Mouse (Mus musculus): Measurements from ENCODE around the gene Mmp21. TPM values are rescaled to one million over a fixed set of nuclear protein-coding genes. Genes with fewer than 3 reads are reported as not detected.

The Mmp21 gene
- polyA plus RNA-seq (2016; fragmentation: Nextera tagmentation; extraction: Ambion mirVana), result not detected in 2 replicates

DNA sequence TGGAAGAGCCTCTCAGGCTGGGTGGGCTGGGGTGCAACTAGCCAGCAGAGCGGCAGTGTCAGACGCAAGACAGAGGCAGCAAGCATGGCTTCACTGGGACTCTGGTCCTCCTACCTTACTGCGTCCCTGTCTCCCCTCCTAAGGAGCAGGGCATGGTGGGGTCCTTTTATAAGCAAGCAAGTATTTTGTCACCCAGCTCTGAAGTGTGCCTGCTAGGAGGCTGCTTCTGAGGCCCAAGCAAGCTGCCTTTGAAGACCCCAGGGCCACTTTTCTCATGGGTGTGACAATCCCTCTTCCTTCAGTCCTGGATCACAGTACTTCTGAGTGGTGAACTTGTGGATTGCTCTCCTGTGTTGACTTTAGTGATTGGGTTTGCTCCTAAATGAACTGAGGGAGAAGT is at the start of gene Mmp21:
TSS of gene Mmp21 (minus strand) at position 101 of the 400 bp plus-strand sequence.
- Histone ChIP-seq H3K9me3 (peaks cover 5% of the 10 kb centered on the region; the same call in 1 of the 2 replicates), H3K4me1 (replicated peaks) (no peaks in the 10 kb centered on the region), H3K4me3 (replicated peaks) (no peak within 1 kb of the TSS), H3K27me3 (no peaks in the 10 kb centered on the region), H3K36me3 (peaks cover 9% of the 10 kb centered on the region; the same call in 1 of the 2 replicates), H3K27ac (no peak within 1 kb of the TSS), H3K9ac (replicated peaks) (no peak within 1 kb of the TSS), H3K4me2 (no peak within 1 kb of the TSS)
- 49% methylated on average over 3 of the region's 3 CpGs for WGBS
- no peak for ATAC-seq (ENCODE audit: insufficient number of reproducible peaks, insufficient read depth, low FRiP score, low TSS enrichment, low read depth)

DNA sequence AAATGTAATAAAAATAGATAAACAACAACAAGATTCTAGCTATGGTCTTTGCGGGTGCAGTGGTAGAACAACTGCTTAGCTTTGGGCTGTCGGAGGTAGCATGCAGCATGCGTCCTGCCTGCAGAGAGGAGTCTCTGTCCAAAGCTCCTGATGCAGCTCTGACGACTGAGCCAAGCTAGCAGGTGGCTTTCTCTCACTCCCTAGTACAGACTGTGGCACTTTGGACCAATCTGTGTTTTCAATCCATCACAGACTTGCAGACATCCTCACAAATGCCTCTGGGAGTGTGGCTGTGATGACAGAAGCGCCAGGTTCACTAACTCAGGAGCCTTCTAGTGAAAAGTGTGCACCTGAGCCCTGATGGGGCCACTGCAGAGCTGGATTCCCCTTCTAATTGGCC is 49.5 kb upstream of the Mmp21 start:
- 81% methylated on average over 5 of the region's 5 CpGs for WGBS
- H3K27me3 ChIP-seq, result no peaks in the 10 kb centered on the region
- H3K9ac ChIP-seq (replicated peaks), result no peak overlapping the region
- H3K9me3 ChIP-seq, result no peaks in the 10 kb centered on the region
- peaks cover 8% of the 10 kb centered on the region; the same call in 1 of the 2 replicates for H3K36me3 ChIP-seq
- no peak overlapping the region for H3K4me2 ChIP-seq
- no peak for ATAC-seq (ENCODE audit: insufficient number of reproducible peaks, insufficient read depth, low FRiP score, low TSS enrichment, low read depth)
- H3K27ac ChIP-seq, result no peak overlapping the region
- no peak overlapping the region for H3K4me3 ChIP-seq (replicated peaks)
- peaks cover 5% of the 10 kb centered on the region; the same call in 1 of the 2 replicates for H3K4me1 ChIP-seq (replicated peaks)

- peaks cover 27% of the 10 kb centered on the region for H3K36me3 ChIP-seq
These were observed 47.2 kb upstream of the Mmp21 start for GRCm38 (mm10) chr7:133727027-133727426.

GRCm38 (mm10) chr7:133725571-133725970 is 45.7 kb upstream of the Mmp21 start:
- WGBS, result 68% methylated on average over 10 of the region's 10 CpGs
- peaks cover 11% of the 10 kb centered on the region for H3K4me1 ChIP-seq (replicated peaks)
- H3K27ac ChIP-seq, result no peak overlapping the region

More at GRCm38 (mm10) chr7:133727027-133727426, 47.2 kb upstream of the Mmp21 start:
- Histone ChIP-seq H3K27ac (no peak overlapping the region), H3K9ac (replicated peaks) (0 out of 2 replicates have a peak overlapping the region, but pooled peaks have one; percentile 9), H3K9me3 (no peaks in the 10 kb centered on the region), H3K4me3 (replicated peaks) (no peak overlapping the region), H3K4me2 (no peak overlapping the region), H3K4me1 (replicated peaks) (peaks cover 11% of the 10 kb centered on the region), H3K27me3 (no peaks in the 10 kb centered on the region)
- no peak for ATAC-seq (ENCODE audit: insufficient number of reproducible peaks, insufficient read depth, low FRiP score, low TSS enrichment, low read depth)
- WGBS, result 75% methylated on average over 6 of the region's 6 CpGs

GRCm38 (mm10) chr7:133724844-133725243 is 45.0 kb upstream of the Mmp21 start:
- peaks cover 48% of the 10 kb centered on the region for H3K36me3 ChIP-seq
- 72% methylated on average over 10 of the region's 10 CpGs for WGBS

More at GRCm38 (mm10) chr7:133725571-133725970, 45.7 kb upstream of the Mmp21 start:
- no peaks in the 10 kb centered on the region for H3K9me3 ChIP-seq
- H3K36me3 ChIP-seq, result peaks cover 41% of the 10 kb centered on the region
- ATAC-seq (ENCODE audit: insufficient number of reproducible peaks, insufficient read depth, low FRiP score, low TSS enrichment, low read depth), result no peak
- H3K27me3 ChIP-seq, result no peaks in the 10 kb centered on the region
- H3K9ac ChIP-seq (replicated peaks), result no peak overlapping the region
- H3K4me2 ChIP-seq, result no peak overlapping the region
- H3K4me3 ChIP-seq (replicated peaks), result no peak overlapping the region

DNA sequence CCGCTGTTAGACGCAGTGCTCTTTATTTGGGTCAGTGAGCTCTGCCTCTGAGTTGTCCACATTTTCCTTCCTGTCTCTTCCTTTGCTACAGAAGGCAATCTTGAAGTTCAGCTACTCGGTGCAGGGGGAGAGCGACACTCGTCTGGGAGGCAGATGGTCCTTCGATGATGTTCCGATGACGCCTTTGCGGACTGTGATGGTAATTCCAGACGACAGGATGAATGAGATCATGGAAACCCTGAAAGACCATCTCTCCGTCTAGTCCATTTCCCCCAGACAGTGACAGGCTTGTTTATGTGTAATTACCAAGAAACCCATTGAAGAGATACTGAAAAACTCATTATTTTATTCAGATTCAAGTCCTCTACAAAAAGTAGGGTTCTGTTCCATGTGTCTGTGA is 40.8 kb upstream of the Mmp21 start:
- ATAC-seq (ENCODE audit: insufficient number of reproducible peaks, insufficient read depth, low FRiP score, low TSS enrichment, low read depth), result no peak
- no peaks in the 10 kb centered on the region for H3K27me3 ChIP-seq
- H3K9ac ChIP-seq (replicated peaks), result no peak overlapping the region
- H3K4me1 ChIP-seq (replicated peaks), result peaks cover 11% of the 10 kb centered on the region
- H3K4me3 ChIP-seq (replicated peaks), result no peak overlapping the region
- peaks cover 90% of the 10 kb centered on the region for H3K36me3 ChIP-seq
- H3K9me3 ChIP-seq, result no peaks in the 10 kb centered on the region
- WGBS, result 91% methylated on average over 11 of the region's 11 CpGs
- H3K27ac ChIP-seq, result no peak overlapping the region
- no peak overlapping the region for H3K4me2 ChIP-seq

More at GRCm38 (mm10) chr7:133724844-133725243, 45.0 kb upstream of the Mmp21 start:
- H3K9ac ChIP-seq (replicated peaks), result no peak overlapping the region
- H3K9me3 ChIP-seq, result no peaks in the 10 kb centered on the region
- H3K27ac ChIP-seq, result no peak overlapping the region
- H3K4me2 ChIP-seq, result no peak overlapping the region
- peaks cover 11% of the 10 kb centered on the region for H3K4me1 ChIP-seq (replicated peaks)
- H3K27me3 ChIP-seq, result no peaks in the 10 kb centered on the region
- no peak for ATAC-seq (ENCODE audit: insufficient number of reproducible peaks, insufficient read depth, low FRiP score, low TSS enrichment, low read depth)
- H3K4me3 ChIP-seq (replicated peaks), result no peak overlapping the region

GRCm38 (mm10) chr7:133718580-133718979 is 38.7 kb upstream of the Mmp21 start:
- Histone ChIP-seq H3K4me3 (replicated peaks) (no peak overlapping the region), H3K36me3 (peaks cover 99% of the 10 kb centered on the region), H3K4me1 (replicated peaks) (no peaks in the 10 kb centered on the region), H3K27ac (no peak overlapping the region), H3K27me3 (no peaks in the 10 kb centered on the region), H3K9me3 (no peaks in the 10 kb centered on the region), H3K9ac (replicated peaks) (no peak overlapping the region), H3K4me2 (no peak overlapping the region)
- 93% methylated on average over 1 of the region's 1 CpGs for whole genome bisulfite sequencing
- ATAC-seq (ENCODE audit: insufficient number of reproducible peaks, insufficient read depth, low FRiP score, low TSS enrichment, low read depth), result no peak

GRCm38 (mm10) chr7:133715387-133715786 is 35.5 kb upstream of the Mmp21 start:
- Histone ChIP-seq H3K27me3 (no peaks in the 10 kb centered on the region), H3K4me1 (replicated peaks) (no peaks in the 10 kb centered on the region), H3K4me2 (no peak overlapping the region), H3K36me3 (peaks cover 92% of the 10 kb centered on the region), H3K4me3 (replicated peaks) (no peak overlapping the region), H3K9ac (replicated peaks) (no peak overlapping the region), H3K9me3 (no peaks in the 10 kb centered on the region), H3K27ac (no peak overlapping the region)
- WGBS, result 87% methylated on average over 4 of the region's 4 CpGs
- no peak for ATAC-seq (ENCODE audit: insufficient number of reproducible peaks, insufficient read depth, low FRiP score, low TSS enrichment, low read depth)

DNA sequence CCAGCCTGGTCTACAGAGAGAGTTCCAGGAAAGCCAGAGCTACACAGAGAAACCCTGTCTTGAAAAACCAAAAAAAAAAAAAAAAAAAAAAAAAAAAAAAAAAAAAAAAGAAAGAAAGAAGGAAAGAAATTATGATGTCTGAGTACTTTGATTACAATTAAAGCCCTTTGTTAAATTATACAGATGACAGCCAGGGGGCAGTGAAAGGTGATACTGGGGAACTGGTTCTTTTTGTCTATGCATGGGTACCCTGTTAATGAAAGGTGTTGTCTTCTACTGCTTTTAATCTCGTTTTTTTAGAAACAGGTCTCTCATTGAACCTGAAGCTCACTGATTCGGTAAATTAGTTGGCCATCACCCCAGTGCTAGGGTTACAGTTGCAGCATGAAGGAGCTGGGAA is 27.4 kb upstream of the Mmp21 start:
- no peaks in the 10 kb centered on the region for H3K27me3 ChIP-seq
- H3K9ac ChIP-seq (replicated peaks), result no peak overlapping the region
- H3K9me3 ChIP-seq, result peaks cover 4% of the 10 kb centered on the region; the same call in 1 of the 2 replicates
- no peak for ATAC-seq (ENCODE audit: insufficient number of reproducible peaks, insufficient read depth, low FRiP score, low TSS enrichment, low read depth)
- no peak overlapping the region for H3K27ac ChIP-seq
- peaks cover 15% of the 10 kb centered on the region for H3K36me3 ChIP-seq
- no peak overlapping the region for H3K4me3 ChIP-seq (replicated peaks)
- 90% methylated on average over 2 of the region's 2 CpGs for WGBS
- H3K4me2 ChIP-seq, result no peak overlapping the region
- H3K4me1 ChIP-seq (replicated peaks), result peaks cover 8% of the 10 kb centered on the region

GRCm38 (mm10) chr7:133703906-133704305 is 24.0 kb upstream of the Mmp21 start:
- H3K4me2 ChIP-seq, result no peak overlapping the region
- peaks cover 4% of the 10 kb centered on the region; the same call in 1 of the 2 replicates for H3K9me3 ChIP-seq
- H3K27me3 ChIP-seq, result no peaks in the 10 kb centered on the region
- H3K4me3 ChIP-seq (replicated peaks), result no peak overlapping the region
- H3K9ac ChIP-seq (replicated peaks), result no peak overlapping the region
- ATAC-seq (ENCODE audit: insufficient number of reproducible peaks, insufficient read depth, low FRiP score, low TSS enrichment, low read depth), result no peak
- no peak overlapping the region for H3K27ac ChIP-seq
- H3K36me3 ChIP-seq, result peaks cover 5% of the 10 kb centered on the region; the same call in 1 of the 2 replicates
- WGBS, result 87% methylated on average over 7 of the region's 7 CpGs
- no peaks in the 10 kb centered on the region for H3K4me1 ChIP-seq (replicated peaks)

GRCm38 (mm10) chr7:133702333-133702732 is 22.5 kb upstream of the Mmp21 start:
- Histone ChIP-seq H3K4me3 (replicated peaks) (no peak overlapping the region), H3K9ac (replicated peaks) (no peak overlapping the region), H3K4me2 (no peak overlapping the region), H3K27ac (no peak overlapping the region), H3K9me3 (peaks cover under 1% of the 10 kb centered on the region; the same call in 1 of the 2 replicates), H3K36me3 (0 out of 2 replicates have a peak, but pooled peaks cover 2% of the 10 kb centered on the region), H3K27me3 (no peaks in the 10 kb centered on the region), H3K4me1 (replicated peaks) (no peaks in the 10 kb centered on the region)
- 75% methylated on average over 10 of the region's 10 CpGs for WGBS
- ATAC-seq (ENCODE audit: insufficient number of reproducible peaks, insufficient read depth, low FRiP score, low TSS enrichment, low read depth), result no peak

- Histone ChIP-seq H3K27ac (no peak overlapping the region), H3K4me3 (replicated peaks) (no peak overlapping the region), H3K4me1 (replicated peaks) (no peaks in the 10 kb centered on the region), H3K9ac (replicated peaks) (no peak overlapping the region), H3K36me3 (0 out of 2 replicates have a peak, but pooled peaks cover 2% of the 10 kb centered on the region), H3K9me3 (no peaks in the 10 kb centered on the region), H3K27me3 (no peaks in the 10 kb centered on the region), H3K4me2 (no peak overlapping the region)
- WGBS, result 86% methylated on average over 7 of the region's 7 CpGs
- ATAC-seq (ENCODE audit: insufficient number of reproducible peaks, insufficient read depth, low FRiP score, low TSS enrichment, low read depth), result no peak
These were observed 21.5 kb upstream of the Mmp21 start for GRCm38 (mm10) chr7:133701366-133701765.

Data from limb, embryonic 12.5 days (tissue).